Mouse (Mus musculus): ENCODE results near the gene Sae1. TPM values are rescaled to one million over a fixed set of nuclear protein-coding genes. Genes with fewer than 3 reads are reported as not detected.

Gene Sae1
- polyA plus RNA-seq, 1 experiment, result 61.0 TPM

- no peaks in the 10 kb centered on the region for H3K36me3 ChIP-seq (ENCODE audit: control insufficient read depth, insufficient read depth, low read length)
- no peak overlapping the region for H3K27ac ChIP-seq (ENCODE audit: control insufficient read depth, insufficient read depth, low read length)
- peaks cover 54% of the 10 kb centered on the region for H3K4me1 ChIP-seq (replicated peaks; ENCODE audit: control insufficient read depth, insufficient read depth, low read length)
- peak overlapping the region; percentile 74 for H3K4me3 ChIP-seq (ENCODE audit: control insufficient read depth, insufficient read depth, low read length)
- no peak for TF ChIP-seq POLR2A (IDR thresholded peaks at IDR 0.05; ENCODE audit: control insufficient read depth, extremely low read depth, insufficient read depth, low read length, poor library complexity)
- no peak for TF ChIP-seq CTCF (IDR thresholded peaks at IDR 0.05; ENCODE audit: borderline replicate concordance, control insufficient read depth, extremely low read depth, insufficient read depth, low read length, poor library complexity)
- peaks cover 10% of the 10 kb centered on the region; the same call in 1 of the 2 replicates for H3K27me3 ChIP-seq (ENCODE audit: control insufficient read depth, insufficient read depth, low read length)
- WGBS, result 2% methylated on average over 49 of the region's 49 CpGs
- DNase-seq, result peak; percentile 18
Measured at GRCm38 (mm10) chr7:16312011-16312671, 75.5 kb downstream of the Sae1 start.

GRCm38 (mm10) chr7:16311453-16312004 lies 76.1 kb downstream of the Sae1 start:
- H3K27ac ChIP-seq (ENCODE audit: control insufficient read depth, insufficient read depth, low read length), result no peak overlapping the region
- peaks cover 54% of the 10 kb centered on the region for H3K4me1 ChIP-seq (replicated peaks; ENCODE audit: control insufficient read depth, insufficient read depth, low read length)
- DNase-seq, result peak; percentile 12
- WGBS, result 5% methylated on average over 13 of the region's 14 CpGs
- H3K36me3 ChIP-seq (ENCODE audit: control insufficient read depth, insufficient read depth, low read length), result no peaks in the 10 kb centered on the region
- TF ChIP-seq POLR2A (IDR thresholded peaks at IDR 0.05; ENCODE audit: control insufficient read depth, extremely low read depth, insufficient read depth, low read length, poor library complexity), result no peak
- TF ChIP-seq CTCF (IDR thresholded peaks at IDR 0.05; ENCODE audit: borderline replicate concordance, control insufficient read depth, extremely low read depth, insufficient read depth, low read length, poor library complexity), result no peak
- peak overlapping the region; percentile 74 for H3K4me3 ChIP-seq (ENCODE audit: control insufficient read depth, insufficient read depth, low read length)
- peaks cover 10% of the 10 kb centered on the region; the same call in 1 of the 2 replicates for H3K27me3 ChIP-seq (ENCODE audit: control insufficient read depth, insufficient read depth, low read length)

GRCm38 (mm10) chr7:16310521-16311452 lies 76.8 kb downstream of the Sae1 start:
- TF ChIP-seq POLR2A (IDR thresholded peaks at IDR 0.05; ENCODE audit: control insufficient read depth, extremely low read depth, insufficient read depth, low read length, poor library complexity), result no peak; the same call in 1 of the 2 replicates
- no peak for TF ChIP-seq CTCF (IDR thresholded peaks at IDR 0.05; ENCODE audit: borderline replicate concordance, control insufficient read depth, extremely low read depth, insufficient read depth, low read length, poor library complexity)
- Histone ChIP-seq H3K27ac (ENCODE audit: control insufficient read depth, insufficient read depth, low read length) (peak overlapping the region; percentile 15), H3K4me1 (replicated peaks; ENCODE audit: control insufficient read depth, insufficient read depth, low read length) (peaks cover 54% of the 10 kb centered on the region), H3K4me3 (ENCODE audit: control insufficient read depth, insufficient read depth, low read length) (peak overlapping the region; percentile 74), H3K27me3 (ENCODE audit: control insufficient read depth, insufficient read depth, low read length) (peaks cover 10% of the 10 kb centered on the region; the same call in 1 of the 2 replicates), H3K36me3 (ENCODE audit: control insufficient read depth, insufficient read depth, low read length) (no peaks in the 10 kb centered on the region)
- under 1% methylated on average over 31 of the region's 31 CpGs for WGBS
- peak; percentile 51 for DNase-seq

GRCm38 (mm10) chr7:16310020-16310520 lies 77.5 kb downstream of the Sae1 start:
- peak; percentile 97 for TF ChIP-seq CTCF (IDR thresholded peaks at IDR 0.05; ENCODE audit: borderline replicate concordance, control insufficient read depth, extremely low read depth, insufficient read depth, low read length, poor library complexity)
- no peak; the same call in 1 of the 2 replicates for TF ChIP-seq POLR2A (IDR thresholded peaks at IDR 0.05; ENCODE audit: control insufficient read depth, extremely low read depth, insufficient read depth, low read length, poor library complexity)
- DNase-seq, result peak; percentile 93
- H3K27ac ChIP-seq (ENCODE audit: control insufficient read depth, insufficient read depth, low read length), result peak overlapping the region; percentile 64
- no peaks in the 10 kb centered on the region for H3K36me3 ChIP-seq (ENCODE audit: control insufficient read depth, insufficient read depth, low read length)
- peak overlapping the region; percentile 74 for H3K4me3 ChIP-seq (ENCODE audit: control insufficient read depth, insufficient read depth, low read length)
- H3K4me1 ChIP-seq (replicated peaks; ENCODE audit: control insufficient read depth, insufficient read depth, low read length), result peaks cover 54% of the 10 kb centered on the region
- H3K27me3 ChIP-seq (ENCODE audit: control insufficient read depth, insufficient read depth, low read length), result peaks cover 10% of the 10 kb centered on the region; the same call in 1 of the 2 replicates
- under 1% methylated on average over 47 of the region's 56 CpGs for WGBS

- peaks cover 54% of the 10 kb centered on the region for H3K4me1 ChIP-seq (replicated peaks; ENCODE audit: control insufficient read depth, insufficient read depth, low read length)
- TF ChIP-seq POLR2A (IDR thresholded peaks at IDR 0.05; ENCODE audit: control insufficient read depth, extremely low read depth, insufficient read depth, low read length, poor library complexity), result peak; percentile 54
- TF ChIP-seq CTCF (IDR thresholded peaks at IDR 0.05; ENCODE audit: borderline replicate concordance, control insufficient read depth, extremely low read depth, insufficient read depth, low read length, poor library complexity), result no peak
- peaks cover 10% of the 10 kb centered on the region; the same call in 1 of the 2 replicates for H3K27me3 ChIP-seq (ENCODE audit: control insufficient read depth, insufficient read depth, low read length)
- no peaks in the 10 kb centered on the region for H3K36me3 ChIP-seq (ENCODE audit: control insufficient read depth, insufficient read depth, low read length)
- peak overlapping the region; percentile 74 for H3K4me3 ChIP-seq (ENCODE audit: control insufficient read depth, insufficient read depth, low read length)
- under 1% methylated on average over 61 of the region's 61 CpGs for WGBS
- H3K27ac ChIP-seq (ENCODE audit: control insufficient read depth, insufficient read depth, low read length), result peak overlapping the region; percentile 64
- DNase-seq, result peak; percentile 95
Measured at GRCm38 (mm10) chr7:16309318-16310019, 78.1 kb downstream of the Sae1 start.

Measured in thymus, adult 2 months (tissue).